Mouse (Mus musculus): ENCODE measurements around the gene 1700013G24Rik.

Gene 1700013G24Rik

DNA sequence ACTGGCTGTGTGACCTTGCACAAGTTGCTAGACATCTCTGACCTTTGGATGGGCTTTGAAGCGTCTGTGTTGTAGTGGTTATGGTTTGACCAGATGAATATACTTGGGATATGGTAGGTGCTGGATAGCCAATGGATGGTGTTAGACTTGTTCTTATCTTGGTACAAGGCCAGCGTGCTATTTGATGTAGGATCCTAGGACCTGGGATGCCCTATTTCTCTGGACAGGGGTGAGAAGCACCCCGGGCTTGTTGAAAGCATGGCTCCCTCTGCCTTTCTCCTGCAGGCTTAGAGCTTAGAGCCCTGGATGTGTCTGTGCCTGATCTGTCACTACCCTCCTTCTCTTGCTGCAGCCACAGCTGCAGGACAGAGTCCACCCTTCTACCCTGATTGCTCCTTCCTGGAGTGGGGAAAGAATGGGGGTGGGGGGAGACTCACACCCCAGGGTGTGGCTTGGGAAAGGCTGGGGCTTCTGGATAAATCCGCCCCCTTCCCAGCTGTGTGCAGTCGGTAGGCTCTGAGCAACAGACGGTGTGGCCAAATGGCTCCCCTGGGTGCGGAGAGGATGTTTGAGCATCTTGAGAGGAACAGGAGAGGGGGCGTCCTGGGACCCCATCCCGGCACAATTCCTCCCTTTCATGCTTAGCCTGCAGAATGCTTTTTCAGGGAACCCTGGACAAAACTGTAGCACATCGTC lies 23.1 kb downstream of the 1700013G24Rik start:
- peak; percentile 57; the same call in 1 of the 2 replicates for ATAC-seq (ENCODE audit: low TSS enrichment)

- ATAC-seq (ENCODE audit: low TSS enrichment) = peak; percentile 38; the same call in 1 of the 2 replicates
Measured at GRCm38 (mm10) chr4:137476761-137477237, 23.7 kb downstream of the 1700013G24Rik start.

- no peak for ATAC-seq (ENCODE audit: low TSS enrichment)
Measured at GRCm38 (mm10) chr4:137477611-137478010, 24.5 kb downstream of the 1700013G24Rik start.

GRCm38 (mm10) chr4:137478306-137478705 lies 25.2 kb downstream of the 1700013G24Rik start:
- no peak for ATAC-seq (ENCODE audit: low TSS enrichment)

- no peak for ATAC-seq (ENCODE audit: low TSS enrichment)
Measured at GRCm38 (mm10) chr4:137479757-137480156, 26.7 kb downstream of the 1700013G24Rik start.

GRCm38 (mm10) chr4:137480191-137480992 lies 27.3 kb downstream of the 1700013G24Rik start:
- ATAC-seq (ENCODE audit: low TSS enrichment) = no peak

GRCm38 (mm10) chr4:137480993-137481340 lies 27.9 kb downstream of the 1700013G24Rik start:
- ATAC-seq (ENCODE audit: low TSS enrichment) = no peak

DNA sequence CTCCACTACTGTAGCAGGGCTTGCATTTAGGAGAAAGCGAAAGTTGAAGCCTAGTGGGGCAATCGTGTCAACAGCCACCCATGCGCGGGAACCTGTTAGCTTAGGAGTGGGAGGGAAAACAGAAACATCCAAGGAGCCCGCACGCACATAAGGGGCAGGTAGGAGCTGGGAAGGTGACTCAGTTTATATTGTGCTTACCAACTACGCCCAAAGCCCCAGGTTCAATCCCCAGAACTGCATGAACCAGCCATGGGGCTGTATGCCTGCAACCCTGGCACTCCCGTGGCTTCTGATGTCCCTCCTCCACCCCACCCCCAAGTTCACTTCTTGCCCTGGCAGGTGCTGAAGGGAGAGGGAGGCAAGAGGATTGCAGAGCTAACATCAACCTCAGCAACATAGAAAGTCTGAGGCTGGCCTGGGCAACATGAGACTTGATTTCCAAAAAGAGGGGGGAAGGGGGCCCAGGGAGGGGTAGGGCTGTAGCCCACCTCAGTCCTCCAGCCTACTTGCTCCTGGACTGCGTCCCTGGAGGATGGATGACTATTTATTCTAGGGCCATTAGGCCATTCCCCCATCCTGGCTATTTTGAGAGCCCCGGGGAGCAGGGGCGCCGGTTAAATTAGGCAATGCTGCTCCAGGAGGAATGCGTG lies 28.4 kb downstream of the 1700013G24Rik start:
- ATAC-seq (ENCODE audit: low TSS enrichment) = no peak

DNA sequence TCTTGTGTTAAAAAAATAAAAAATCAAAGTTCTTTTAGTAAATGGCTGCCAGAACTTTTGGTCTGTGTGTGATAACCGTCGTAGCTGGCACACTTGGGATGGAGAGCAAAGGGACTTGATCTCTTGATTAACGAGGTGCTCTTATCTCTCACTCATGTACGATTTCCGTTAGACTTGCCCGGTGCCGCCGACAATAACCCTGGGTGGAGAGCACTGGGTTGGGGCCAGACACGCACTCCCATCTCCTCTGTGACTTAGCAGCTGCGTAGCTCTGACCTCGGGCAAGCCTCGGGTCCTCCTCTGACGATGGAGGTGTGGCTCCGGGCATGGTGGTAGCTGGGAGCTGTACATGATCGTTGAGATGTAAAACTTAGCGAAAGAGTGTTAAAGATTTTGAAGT lies 30.8 kb downstream of the 1700013G24Rik start:
- no peak for ATAC-seq (ENCODE audit: low TSS enrichment)

DNA sequence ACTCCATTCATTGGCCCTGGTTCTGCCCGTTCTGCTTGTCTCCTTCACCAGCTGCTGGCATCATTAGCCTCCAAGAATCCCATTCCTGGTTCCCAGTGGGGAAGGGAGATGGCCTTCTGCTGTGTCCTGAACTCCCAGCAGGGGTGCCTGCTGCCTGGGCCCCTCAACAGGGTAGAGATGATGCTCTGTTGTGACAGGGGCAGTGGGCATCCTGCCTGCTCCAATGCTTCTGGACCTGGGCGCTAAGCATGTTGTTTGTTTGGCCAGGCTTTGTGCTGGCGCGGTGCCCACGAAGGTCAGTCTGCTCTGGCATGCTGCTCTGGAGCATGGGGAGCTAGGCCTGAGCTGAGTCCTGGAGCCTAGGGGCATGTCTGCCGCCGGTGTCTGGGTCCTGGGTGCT lies 31.5 kb downstream of the 1700013G24Rik start:
- ATAC-seq (ENCODE audit: low TSS enrichment) = no peak

DNA sequence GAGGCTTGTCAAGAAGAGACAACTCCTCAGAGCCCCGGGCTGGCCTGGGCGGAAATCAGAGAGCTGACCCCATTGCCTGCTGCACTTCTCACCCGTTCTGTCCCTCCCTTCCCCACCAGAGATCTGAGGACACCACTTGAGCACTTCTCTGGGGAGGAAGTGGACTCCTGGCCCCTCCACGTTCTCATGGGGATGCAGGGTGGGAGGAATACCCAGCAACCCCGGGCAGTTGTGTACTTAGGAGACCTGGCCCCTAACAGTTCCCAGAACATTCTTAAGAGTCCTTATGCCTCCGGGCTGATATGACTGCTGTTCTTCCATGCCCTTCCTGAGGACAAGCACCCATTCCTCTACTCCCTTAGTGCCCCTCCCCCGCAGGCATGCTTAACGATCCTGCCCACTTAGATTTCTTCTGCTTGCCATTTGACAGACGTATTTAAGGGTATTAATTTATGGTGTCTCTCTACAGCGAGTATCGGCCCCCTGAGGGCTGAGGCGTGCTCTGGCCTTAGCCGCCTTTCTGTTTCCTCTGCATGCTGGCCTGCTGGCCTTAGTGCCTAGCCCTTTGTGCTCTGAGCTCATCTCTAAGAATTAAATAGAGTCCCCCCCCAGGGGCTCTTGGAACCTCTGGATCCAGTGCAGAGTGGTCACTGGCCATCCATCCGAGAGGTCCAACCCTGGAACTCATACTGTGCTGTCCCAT lies 32.3 kb downstream of the 1700013G24Rik start:
- ATAC-seq (ENCODE audit: low TSS enrichment) = no peak

GRCm38 (mm10) chr4:137486081-137487014 lies 33.3 kb downstream of the 1700013G24Rik start:
- ATAC-seq (ENCODE audit: low TSS enrichment) = no peak

DNA sequence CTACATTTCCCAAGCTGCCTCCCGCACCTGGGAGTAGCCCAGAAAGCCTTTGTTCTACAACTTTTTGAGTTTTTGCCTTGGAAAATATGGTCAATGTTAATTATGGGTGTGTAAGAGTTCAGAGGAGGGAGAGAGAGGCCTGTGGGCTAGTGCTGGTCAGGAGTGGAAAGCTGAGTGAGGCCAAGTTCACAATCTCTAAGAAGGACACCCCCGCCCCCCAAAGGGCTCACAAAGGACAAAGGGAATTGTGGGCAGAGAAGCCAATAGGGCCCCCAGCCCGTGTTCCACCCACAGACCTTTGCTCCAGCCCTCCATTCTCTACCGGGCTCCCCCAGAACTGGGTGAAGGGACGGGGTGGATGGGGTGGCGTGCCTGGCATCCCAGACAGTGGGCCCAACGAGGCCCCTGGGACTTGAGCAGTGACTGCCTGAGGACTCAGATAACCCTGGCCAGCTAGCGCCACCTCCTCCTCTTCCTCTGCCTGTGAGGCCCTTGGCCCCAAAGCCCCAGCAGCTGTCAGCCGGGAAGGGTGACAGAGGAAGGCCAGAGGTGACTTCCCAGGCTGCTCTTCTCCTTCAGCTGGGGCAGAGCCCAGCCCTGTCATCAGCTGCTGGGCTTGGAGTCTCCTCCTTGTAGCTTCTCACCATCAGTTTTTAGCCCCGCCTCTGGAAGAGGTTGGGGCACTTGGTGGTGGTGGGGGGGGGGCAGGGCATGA lies 34.4 kb downstream of the 1700013G24Rik start:
- ATAC-seq (ENCODE audit: low TSS enrichment) = no peak

DNA sequence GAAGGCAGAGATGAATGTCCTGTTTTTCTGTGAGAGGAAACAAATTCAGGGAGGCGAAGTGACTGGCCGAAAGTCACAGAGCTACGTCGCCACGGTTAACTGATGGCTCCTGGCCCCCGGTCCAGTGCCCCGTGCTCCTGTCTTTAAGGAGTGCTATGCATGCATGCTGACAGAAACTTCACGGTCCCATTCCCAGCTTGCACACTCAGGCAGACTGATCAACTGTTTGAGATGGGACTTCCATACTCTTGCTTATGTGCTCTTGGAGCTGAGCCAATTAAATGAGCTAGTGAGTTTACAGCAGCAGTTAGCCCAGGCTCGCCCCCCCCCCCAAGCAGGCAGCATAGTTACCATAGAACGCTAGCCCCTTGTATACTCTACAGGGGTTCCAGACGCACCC lies 35.0 kb downstream of the 1700013G24Rik start:
- no peak for ATAC-seq (ENCODE audit: low TSS enrichment)

GRCm38 (mm10) chr4:137488571-137489303 lies 35.7 kb downstream of the 1700013G24Rik start:
- no peak for ATAC-seq (ENCODE audit: low TSS enrichment)

- ATAC-seq (ENCODE audit: low TSS enrichment) = no peak
Measured at GRCm38 (mm10) chr4:137489996-137490395, 36.9 kb downstream of the 1700013G24Rik start.

DNA sequence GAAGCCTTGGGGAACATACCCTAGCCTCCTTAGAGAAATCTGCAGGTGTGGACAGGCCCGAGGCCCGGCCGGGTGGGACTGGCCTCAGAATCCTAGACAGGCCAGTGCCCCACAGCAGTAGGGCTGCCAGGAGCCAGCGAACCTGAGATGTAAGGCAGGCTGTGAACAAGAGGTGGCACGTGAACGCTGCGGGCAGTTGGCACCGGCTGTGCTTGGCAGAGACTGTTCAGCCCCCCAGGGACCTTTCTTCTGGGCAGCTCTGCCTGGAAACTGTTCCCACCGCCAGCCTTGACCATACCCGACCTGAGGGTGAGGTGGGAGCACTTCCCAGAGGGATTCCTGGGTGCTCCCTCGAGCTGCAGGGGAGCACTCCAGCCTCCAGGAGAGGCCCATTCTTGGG lies 39.5 kb downstream of the 1700013G24Rik start:
- no peak for ATAC-seq (ENCODE audit: low TSS enrichment)

DNA sequence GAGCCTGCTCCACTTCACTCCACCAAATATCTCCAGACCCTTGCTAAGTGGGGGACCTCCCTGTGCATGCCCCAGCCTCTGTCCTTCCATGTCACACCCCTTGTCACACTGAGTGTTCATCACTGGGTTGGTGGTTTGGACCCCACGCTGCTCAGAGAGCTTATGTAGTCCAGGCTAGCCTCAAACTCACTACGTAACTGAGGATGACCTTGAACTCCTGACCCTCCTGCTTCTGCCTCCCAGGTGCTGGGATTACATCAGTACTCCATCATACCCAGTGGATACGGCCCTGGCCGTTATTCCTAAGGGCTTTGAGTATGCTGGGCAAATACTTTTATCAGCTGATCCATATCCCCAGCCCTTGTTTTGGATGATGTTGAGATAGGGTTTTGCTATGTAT lies 40.1 kb downstream of the 1700013G24Rik start:
- ATAC-seq (ENCODE audit: low TSS enrichment) = no peak

DNA sequence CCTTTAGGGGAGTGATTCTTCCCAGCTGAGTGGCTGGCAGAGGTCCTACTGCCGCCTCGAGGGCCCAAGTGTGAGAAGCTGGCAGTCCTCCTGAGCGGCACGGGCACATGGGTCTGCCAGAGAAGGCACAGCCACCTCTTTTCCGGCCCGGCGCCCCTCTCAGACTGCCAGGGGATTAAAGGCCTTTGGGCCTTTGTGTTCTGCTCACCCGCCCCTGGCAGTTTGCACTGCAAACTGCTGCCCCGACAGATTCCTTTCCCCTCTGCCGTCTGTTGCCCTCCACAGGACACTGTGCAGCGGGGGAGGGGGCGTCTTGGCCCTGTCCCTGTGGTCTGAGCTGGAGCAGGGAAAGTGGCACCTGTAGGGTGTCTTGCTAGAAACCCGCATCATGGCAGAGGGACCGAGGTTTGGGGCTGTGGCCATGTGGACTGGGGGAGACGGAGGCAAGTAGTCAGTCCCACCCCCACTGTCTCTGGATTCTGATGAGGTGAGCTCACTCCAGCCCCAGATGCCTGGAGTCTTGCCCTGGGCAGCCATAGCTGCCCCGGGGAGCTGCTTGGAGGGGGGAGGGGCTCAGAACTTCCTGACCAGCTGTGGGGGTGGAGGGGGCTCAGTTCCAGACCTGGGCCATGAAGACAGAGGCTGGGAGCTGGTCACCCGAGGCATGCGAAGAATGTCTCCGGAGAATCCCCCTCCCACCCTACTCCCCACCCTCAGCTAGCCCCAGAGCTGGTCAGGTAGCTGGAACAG lies 41.8 kb downstream of the 1700013G24Rik start:
- ATAC-seq (ENCODE audit: low TSS enrichment) = no peak
